Mouse (Mus musculus) embryonic facial prominence, embryonic 15.5 days (tissue): ENCODE data around the gene Ambn. TPM values are rescaled to one million over a fixed set of nuclear protein-coding genes. Genes with fewer than 3 reads are reported as not detected.

ENCODE experiments used
- ATAC-seq: fragments of 200-750 bp; cut with Nextera tagmentation; 2 replicates; pipeline ENCODE4 v1.8.0; 2017; ENCODE audit warnings: low read depth, moderate TSS enrichment; ENCODE audit not compliant: insufficient number of reproducible peaks, low FRiP score, low TSS enrichment
- H3K27ac ChIP-seq: fragments of 300-500 bp; sonication (generic); replicated peaks from 2 replicates; pipeline ENCODE4 v1.5.1; 2015; ENCODE audit warnings: mild to moderate bottlenecking, inconsistent platforms
- H3K27me3 ChIP-seq: fragments of 300-500 bp; sonication (generic); 2 replicates; pipeline ENCODE4 v1.6.1; 2015; ENCODE audit warnings: inconsistent platforms
- H3K36me3 ChIP-seq: fragments of 300-500 bp; sonication (generic); 2 replicates; pipeline ENCODE4 v1.6.1; 2015; ENCODE audit warnings: mild to moderate bottlenecking, inconsistent platforms
- H3K4me1 ChIP-seq: fragments of 300-500 bp; sonication (generic); 2 replicates; pipeline ENCODE4 v1.6.1; 2015; ENCODE audit warnings: inconsistent platforms
- H3K4me2 ChIP-seq: fragments of 300-500 bp; sonication (generic); replicated peaks from 2 replicates; pipeline ENCODE4 v1.6.1; 2015; ENCODE audit warnings: mild to moderate bottlenecking, inconsistent platforms
- H3K4me3 ChIP-seq: fragments of 300-500 bp; sonication (generic); replicated peaks from 2 replicates; pipeline ENCODE4 v1.5.1; 2015; ENCODE audit warnings: mild to moderate bottlenecking, inconsistent platforms
- H3K9ac ChIP-seq: fragments of 300-500 bp; sonication (generic); 2 replicates; pipeline ENCODE4 v1.6.1; 2015; ENCODE audit warnings: inconsistent platforms
- H3K9me3 ChIP-seq: fragments of 300-500 bp; sonication (generic); replicated peaks from 2 replicates; pipeline ENCODE4 v1.6.1; 2016; ENCODE audit warnings: inconsistent platforms
- WGBS: fragments of 180-500 bp; shearing (Covaris S2); methylation state at CpG from one replicate; pipeline ENCODE4 v1.1.7; 2015; 5-methylcytosine and 5-hydroxymethylcytosine counted together
- polyA plus RNA-seq: library from polyadenylated mRNA; unstranded; fragments of >200 nt; fragmentation: Nextera tagmentation; extraction: Ambion mirVana; gene quantifications from 2 replicates; pipeline ENCODE4 v1.2.1, GENCODE M21; 2015

Ambn gene
- polyA plus RNA-seq, 1 experiment from 2014 or later = 6.9 TPM

- Histone ChIP-seq H3K27me3 (no peaks in the 10 kb centered on the region), H3K36me3 (no peaks in the 10 kb centered on the region), H3K4me2 (no peak overlapping the region), H3K9ac (no peak overlapping the region), H3K4me3 (no peak overlapping the region), H3K4me1 (no peaks in the 10 kb centered on the region), H3K27ac (no peak overlapping the region), H3K9me3 (no peaks in the 10 kb centered on the region)
- ATAC-seq = no peak
- 80% methylated on average over 1 of the region's 1 CpGs for WGBS
These were observed 53.2 kb downstream of the Ambn start for GRCm38 (mm10) chr5:88508990-88509389.

Other genes starting within 250 kb of the Ambn start
- gene Gm7714, start 187.1 kb upstream of the Ambn start, polyA plus RNA-seq = not detected in 2 replicates
- gene Prol1, start 138.7 kb upstream of the Ambn start, polyA plus RNA-seq = not detected in 2 replicates
- not detected in 2 replicates for gene Amtn, start 79.9 kb upstream of the Ambn start, polyA plus RNA-seq
- gene Enam, start 32.0 kb downstream of the Ambn start, polyA plus RNA-seq = 0.05 TPM in 1 of 2 replicates, not detected in the other
- gene Jchain, start 71.9 kb downstream of the Ambn start, polyA plus RNA-seq = 0.15 and 0.20 TPM in 2 replicates
- 68.3 and 72.3 TPM in 2 replicates for gene Utp3, start 98.5 kb downstream of the Ambn start, polyA plus RNA-seq
- 14.9 and 17.3 TPM in 2 replicates for gene Rufy3, start 109.0 kb downstream of the Ambn start, polyA plus RNA-seq
- gene Grsf1, start 220.2 kb downstream of the Ambn start, polyA plus RNA-seq = 57.5 and 59.3 TPM in 2 replicates